Mouse (Mus musculus): Measurements from ENCODE around the gene Sdhd. TPM values are rescaled to one million over a fixed set of nuclear protein-coding genes. Genes with fewer than 3 reads are reported as not detected.
"Not testable (repeated sequence)": the region's sequence is repeated elsewhere in the genome, so short reads cannot be mapped to it uniquely, and the experiment has no call there.

Gene Sdhd
- polyA plus RNA-seq (2015; fragmentation: Nextera tagmentation; extraction: Ambion mirVana): 363 and 376 TPM in 2 replicates

- Histone ChIP-seq H3K36me3 (peaks cover 57% of the 10 kb centered on the region), H3K9ac (peak within 1 kb of the TSS; percentile 85), H3K27me3 (no peaks in the 10 kb centered on the region), H3K27ac (peak within 1 kb of the TSS; percentile 95), H3K4me3 (replicated peaks) (peak within 1 kb of the TSS; percentile 76), H3K4me2 (peak within 1 kb of the TSS; percentile 79), H3K4me1 (peaks cover 26% of the 10 kb centered on the region), H3K9me3 (replicated peaks) (no peaks in the 10 kb centered on the region)
- under 1% methylated on average over 48 of the region's 48 CpGs for WGBS
- ATAC-seq (replicated peaks; ENCODE audit: low FRiP score): peak; percentile 98
Observed at GRCm38 (mm10) chr9:50603189-50603997, at the start of gene Sdhd, which contains the start of gene Timm8b. Gene Sdhd, minus strand, starts transcription at chr9:50603812. Gene Timm8b, plus strand, starts transcription at chr9:50603910.

DNA sequence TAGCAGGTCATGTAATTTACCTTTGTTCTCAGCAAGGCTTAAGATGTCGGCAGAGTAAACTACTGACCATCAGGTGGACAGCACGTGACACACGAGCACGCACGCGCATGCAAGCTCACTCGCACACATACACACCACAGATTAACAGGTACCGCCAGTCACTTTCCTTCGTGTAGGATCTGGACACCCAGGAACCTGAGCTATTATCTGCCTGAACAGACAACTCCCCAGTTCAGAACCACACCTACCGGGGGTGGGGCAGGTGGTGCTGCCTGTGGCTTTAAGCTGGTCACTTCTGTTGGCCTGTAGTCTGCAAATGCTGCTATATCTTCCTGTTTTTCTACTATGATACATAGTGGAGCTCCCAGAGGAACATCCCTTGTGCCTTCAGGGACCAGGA lies 46.9 kb upstream of the Sdhd start:
- WGBS: 95% methylated on average over 10 of the region's 10 CpGs
- Histone ChIP-seq H3K9me3 (replicated peaks) (no peaks in the 10 kb centered on the region), H3K36me3 (peaks cover 96% of the 10 kb centered on the region), H3K9ac (no peak overlapping the region), H3K27ac (no peak overlapping the region), H3K4me1 (no peaks in the 10 kb centered on the region), H3K27me3 (no peaks in the 10 kb centered on the region), H3K4me3 (replicated peaks) (no peak overlapping the region), H3K4me2 (no peak overlapping the region)
- ATAC-seq (replicated peaks; ENCODE audit: low FRiP score): no peak

GRCm38 (mm10) chr9:50646826-50647370 lies 43.3 kb upstream of the Sdhd start:
- no peaks in the 10 kb centered on the region for H3K4me1 ChIP-seq
- no peak for ATAC-seq (replicated peaks; ENCODE audit: low FRiP score)
- H3K36me3 ChIP-seq: peaks cover 95% of the 10 kb centered on the region
- WGBS: 83% methylated on average over 10 of the region's 10 CpGs
- H3K9me3 ChIP-seq (replicated peaks): no peaks in the 10 kb centered on the region
- H3K4me3 ChIP-seq (replicated peaks): no peak overlapping the region
- no peak overlapping the region for H3K4me2 ChIP-seq
- no peak overlapping the region for H3K27ac ChIP-seq
- H3K27me3 ChIP-seq: no peaks in the 10 kb centered on the region
- H3K9ac ChIP-seq: no peak overlapping the region

GRCm38 (mm10) chr9:50634270-50634669 lies 30.7 kb upstream of the Sdhd start:
- Histone ChIP-seq H3K36me3 (peaks cover 64% of the 10 kb centered on the region), H3K27ac (no peak overlapping the region), H3K9me3 (replicated peaks) (no peaks in the 10 kb centered on the region), H3K4me3 (replicated peaks) (no peak overlapping the region), H3K4me1 (no peaks in the 10 kb centered on the region), H3K27me3 (no peaks in the 10 kb centered on the region), H3K4me2 (no peak overlapping the region), H3K9ac (no peak overlapping the region)
- ATAC-seq (replicated peaks; ENCODE audit: low FRiP score): no peak
- 95% methylated on average over 11 of the region's 11 CpGs for WGBS

DNA sequence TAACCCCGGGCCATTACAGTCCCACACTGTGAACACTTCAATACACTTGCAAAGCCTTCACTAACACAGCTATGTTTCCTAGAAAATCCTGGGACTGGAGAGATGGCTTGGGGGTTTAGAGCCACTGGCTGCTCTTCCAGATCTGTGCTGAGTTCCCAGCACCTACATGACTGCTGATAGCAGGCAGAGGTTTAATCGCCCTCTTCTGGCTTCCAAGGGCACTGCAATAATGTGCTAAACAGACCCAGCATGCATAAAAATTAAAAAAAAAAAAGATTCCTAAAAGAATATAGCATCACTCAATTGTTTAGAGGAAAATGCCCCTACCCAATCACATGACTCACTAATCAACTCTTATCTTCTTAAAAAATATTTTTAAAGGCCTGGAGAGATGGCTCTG lies 29.4 kb upstream of the Sdhd start:
- Histone ChIP-seq H3K9ac (no peak overlapping the region), H3K4me3 (replicated peaks) (no peak overlapping the region), H3K27me3 (no peaks in the 10 kb centered on the region), H3K9me3 (replicated peaks) (no peaks in the 10 kb centered on the region), H3K4me2 (no peak overlapping the region), H3K36me3 (peaks cover 52% of the 10 kb centered on the region), H3K27ac (no peak overlapping the region), H3K4me1 (no peaks in the 10 kb centered on the region)
- 69% methylated on average over 2 of the region's 2 CpGs for WGBS
- no peak for ATAC-seq (replicated peaks; ENCODE audit: low FRiP score)

DNA sequence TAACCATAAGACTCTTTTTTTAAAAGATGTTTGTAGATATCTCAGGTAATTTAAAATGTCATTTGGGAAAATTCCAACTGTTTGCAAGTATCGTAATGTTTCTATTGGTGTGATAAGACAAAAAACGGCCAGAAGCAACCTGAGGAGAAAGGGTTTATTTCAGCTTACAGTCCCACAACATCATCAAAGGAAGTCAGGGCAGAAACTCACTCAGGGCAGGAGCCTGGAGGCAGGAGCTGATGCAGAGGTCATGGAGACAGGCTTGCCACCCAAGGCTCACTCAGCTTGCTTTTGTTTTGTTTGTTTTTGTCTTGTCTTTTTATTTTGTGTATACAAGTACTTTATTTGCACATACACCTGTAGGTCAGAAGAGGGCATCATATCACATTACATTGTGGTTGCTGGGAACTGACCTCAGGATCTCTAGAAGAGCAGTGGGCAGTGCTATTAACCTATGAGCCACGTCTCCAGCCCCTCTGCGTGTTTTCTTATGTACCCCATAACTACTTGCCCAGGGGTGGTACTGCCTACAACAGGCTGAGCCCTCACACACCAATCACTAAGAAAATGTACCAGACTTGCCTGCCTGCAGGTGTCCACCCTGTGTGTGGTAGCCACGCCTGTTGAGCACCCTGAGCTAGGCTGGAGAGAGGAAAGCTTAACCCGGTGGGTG lies 28.5 kb upstream of the Sdhd start:
- Histone ChIP-seq H3K4me2 (no peak overlapping the region), H3K27me3 (no peaks in the 10 kb centered on the region), H3K9ac (no peak overlapping the region), H3K4me3 (replicated peaks) (no peak overlapping the region), H3K4me1 (no peaks in the 10 kb centered on the region), H3K27ac (no peak overlapping the region), H3K9me3 (replicated peaks) (no peaks in the 10 kb centered on the region), H3K36me3 (peaks cover 45% of the 10 kb centered on the region)
- ATAC-seq (replicated peaks; ENCODE audit: low FRiP score): no peak
- 88% methylated on average over 6 of the region's 6 CpGs for whole genome bisulfite sequencing

GRCm38 (mm10) chr9:50630903-50631302 lies 27.3 kb upstream of the Sdhd start:
- not testable (repeated sequence) for ATAC-seq (replicated peaks; ENCODE audit: low FRiP score); H3K27ac ChIP-seq; H3K4me3 ChIP-seq (replicated peaks); H3K9me3 ChIP-seq (replicated peaks); H3K4me2 ChIP-seq; H3K9ac ChIP-seq; H3K27me3 ChIP-seq; H3K4me1 ChIP-seq
- 92% methylated on average over 6 of the region's 8 CpGs for WGBS
- peaks cover 35% of the 10 kb centered on the region for H3K36me3 ChIP-seq

DNA sequence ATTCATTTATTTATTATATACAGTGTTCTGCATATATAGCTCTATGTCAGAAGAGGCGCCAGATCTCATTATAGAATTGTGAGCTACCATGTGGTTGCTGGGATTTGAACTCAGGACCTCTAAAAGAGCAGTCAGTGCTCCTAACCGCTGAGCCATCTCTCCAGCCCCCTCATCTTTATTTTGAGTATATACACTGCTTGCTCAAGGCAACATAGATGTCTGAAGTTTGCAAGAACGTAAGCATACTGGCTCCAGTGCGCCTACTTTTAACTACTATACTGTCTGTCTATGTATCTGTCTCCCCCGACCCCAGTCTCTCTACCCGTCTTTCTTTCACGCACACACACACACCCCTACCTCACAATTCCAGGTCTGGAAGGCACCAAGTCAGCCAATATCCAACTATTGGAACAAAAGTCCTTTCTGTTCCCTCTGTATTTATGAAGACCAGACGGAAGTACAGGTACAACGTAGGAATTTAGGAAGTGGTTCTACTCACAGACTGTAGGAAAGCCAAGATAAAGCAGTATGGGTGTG lies 14.2 kb upstream of the Sdhd start:
- Histone ChIP-seq H3K9me3 (replicated peaks) (no peaks in the 10 kb centered on the region), H3K4me3 (replicated peaks) (peak overlapping the region; percentile 99), H3K9ac (0 out of 2 replicates have a peak overlapping the region, but pooled peaks have one; percentile 99), H3K27me3 (no peaks in the 10 kb centered on the region), H3K36me3 (peaks cover 25% of the 10 kb centered on the region), H3K27ac (no peak overlapping the region), H3K4me1 (peaks cover 12% of the 10 kb centered on the region), H3K4me2 (peak overlapping the region; percentile 60)
- WGBS: 64% methylated on average over 9 of the region's 9 CpGs
- ATAC-seq (replicated peaks; ENCODE audit: low FRiP score): no peak

DNA sequence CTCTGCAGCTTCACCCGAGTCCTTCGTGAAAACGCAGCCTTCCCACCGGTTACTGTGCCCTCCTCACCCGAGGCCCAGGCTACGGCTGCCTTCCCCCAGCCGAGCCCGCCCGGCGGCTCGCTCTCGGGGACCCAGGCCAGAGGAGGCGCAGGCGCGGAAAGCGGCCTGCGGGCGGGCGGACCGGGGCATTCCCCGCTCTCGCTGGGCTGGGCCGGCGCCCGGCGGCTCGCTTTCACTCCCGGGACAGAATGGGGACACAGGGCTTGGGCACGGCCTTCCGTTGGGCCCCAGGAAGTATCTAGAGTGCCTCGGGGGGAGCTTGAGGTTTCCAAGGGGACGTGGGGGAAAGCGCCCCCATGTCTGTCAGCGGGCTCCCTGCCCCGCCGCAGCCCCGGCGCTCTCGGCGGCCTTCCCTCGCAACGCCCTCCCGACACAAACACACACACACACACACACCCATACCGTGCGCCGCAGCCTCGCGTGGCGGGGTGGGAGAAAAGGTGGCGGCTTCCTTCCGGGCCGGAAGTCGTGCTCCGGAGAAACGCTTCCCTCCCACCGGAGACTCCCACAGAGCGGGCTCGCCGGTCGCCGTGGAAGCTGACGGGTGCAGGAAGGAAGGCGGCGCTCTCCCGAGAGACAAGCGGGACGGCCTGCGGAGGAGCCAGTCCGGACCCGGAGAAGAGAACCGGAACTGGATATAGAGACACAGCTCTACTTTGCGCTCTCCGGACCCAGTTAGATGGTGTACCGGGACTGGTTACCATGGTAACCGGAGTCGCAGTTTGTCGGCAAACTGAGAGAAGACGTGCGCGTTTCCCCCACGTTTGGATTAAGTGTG lies 13.4 kb upstream of the Sdhd start, which contains the start of the genes Pih1d2 and Nkapd1:
Gene Pih1d2 (plus strand): TSS at position 556 of the 838 bp plus-strand sequence.
Gene Nkapd1 (minus strand): TSS at position 699 of the 838 bp plus-strand sequence.
- under 1% methylated on average over 80 of the region's 81 CpGs for WGBS
- H3K9ac ChIP-seq: peak within 1 kb of the TSS; percentile 99
- H3K9me3 ChIP-seq (replicated peaks): no peaks in the 10 kb centered on the region
- H3K27me3 ChIP-seq: no peaks in the 10 kb centered on the region
- peak; percentile 95 for ATAC-seq (replicated peaks; ENCODE audit: low FRiP score)
- peaks cover 12% of the 10 kb centered on the region for H3K4me1 ChIP-seq
- H3K36me3 ChIP-seq: peaks cover 34% of the 10 kb centered on the region
- H3K4me2 ChIP-seq: peak within 1 kb of the TSS; percentile 60
- H3K27ac ChIP-seq: peak within 1 kb of the TSS; percentile 98
- H3K4me3 ChIP-seq (replicated peaks): peak within 1 kb of the TSS; percentile 99

- ATAC-seq (replicated peaks; ENCODE audit: low FRiP score): no peak
- H3K4me2 ChIP-seq: peak overlapping the region; percentile 60
- peaks cover 41% of the 10 kb centered on the region for H3K36me3 ChIP-seq
- H3K27me3 ChIP-seq: no peaks in the 10 kb centered on the region
- peak overlapping the region; percentile 99 for H3K9ac ChIP-seq
- peak overlapping the region; percentile 98 for H3K27ac ChIP-seq
- 34% methylated on average over 11 of the region's 11 CpGs for WGBS
- no peaks in the 10 kb centered on the region for H3K9me3 ChIP-seq (replicated peaks)
- peaks cover 12% of the 10 kb centered on the region for H3K4me1 ChIP-seq
- H3K4me3 ChIP-seq (replicated peaks): peak overlapping the region; percentile 99
Observed at GRCm38 (mm10) chr9:50616161-50616560, 12.5 kb upstream of the Sdhd start.

GRCm38 (mm10) chr9:50612115-50612514 lies 8.5 kb upstream of the Sdhd start:
- ATAC-seq (replicated peaks; ENCODE audit: low FRiP score): no peak
- 85% methylated on average over 4 of the region's 4 CpGs for WGBS
- Histone ChIP-seq H3K4me1 (peaks cover 8% of the 10 kb centered on the region), H3K36me3 (peaks cover 79% of the 10 kb centered on the region), H3K4me2 (no peak overlapping the region), H3K27me3 (no peaks in the 10 kb centered on the region), H3K27ac (no peak overlapping the region), H3K9me3 (replicated peaks) (no peaks in the 10 kb centered on the region), H3K4me3 (replicated peaks) (no peak overlapping the region), H3K9ac (no peak overlapping the region)

Measured in kidney, embryonic 15.5 days (tissue).